Mouse (Mus musculus): ENCODE results near the gene Slc34a2.

Slc34a2 gene

GRCm38 (mm10) chr5:53110225-53110624 lies 72.3 kb downstream of the Slc34a2 start:
- DNase-seq (ENCODE audit: low spot score in 2 of 2), result no peak

GRCm38 (mm10) chr5:53111036-53111435 lies 73.2 kb downstream of the Slc34a2 start:
- DNase-seq (ENCODE audit: low spot score in 2 of 2), result no peak

- no peak for DNase-seq (ENCODE audit: low spot score in 2 of 2)
Observed at GRCm38 (mm10) chr5:53112942-53113341, 75.1 kb downstream of the Slc34a2 start.

GRCm38 (mm10) chr5:53114616-53115267 lies 76.9 kb downstream of the Slc34a2 start:
- DNase-seq (ENCODE audit: low spot score in 2 of 2), result no peak

- no peak for DNase-seq (ENCODE audit: low spot score in 2 of 2)
Observed at GRCm38 (mm10) chr5:53118212-53118611, 80.3 kb downstream of the Slc34a2 start.

- DNase-seq (ENCODE audit: low spot score in 2 of 2), result no peak
Observed at GRCm38 (mm10) chr5:53119689-53120088, 81.8 kb downstream of the Slc34a2 start.
